Mouse (Mus musculus) hematopoietic stem cell, adult 5-6 weeks (primary cell): ENCODE measurements around the gene Six3. TPM values are rescaled to one million over a fixed set of nuclear protein-coding genes. Genes with fewer than 3 reads are reported as not detected.

Source experiments
- ATAC-seq, 2 experiments: fragments of 125-278 bp in 1 of 2; replicated peaks in 1 of 2; 2 replicates each; pipeline ENCODE4 v1.8.0; 2016 to 2017; ENCODE audit warnings: inconsistent platforms in 2 of 2, mild to moderate bottlenecking in 2 of 2, moderate number of reproducible peaks in 2 of 2, low read depth in 1 of 2, moderate TSS enrichment in 1 of 2; ENCODE audit not compliant: low FRiP score in 2 of 2, poor library complexity in 2 of 2, severe bottlenecking in 2 of 2, insufficient read depth in 1 of 2, low TSS enrichment in 1 of 2
- total RNA-seq: library from RNA; stranded (forward); fragments of 172-1452, 232-1000 nt; gene quantifications from 2 replicates; pipeline ENCODE4 v1.2.3, GENCODE M21; 2017

The Six3 gene
- total RNA-seq, 1 experiment from 2014 or later, result not detected

GRCm38 (mm10) chr17:85645718-85646665 lies 32.6 kb downstream of the Six3 start:
- ATAC-seq, result peak; percentile 60 to 68; a peak in 3 of 4 replicates

GRCm38 (mm10) chr17:85660016-85660415 lies 46.6 kb downstream of the Six3 start:
- ATAC-seq, result no peak

GRCm38 (mm10) chr17:85661521-85661920 lies 48.1 kb downstream of the Six3 start:
- ATAC-seq, result no peak

DNA sequence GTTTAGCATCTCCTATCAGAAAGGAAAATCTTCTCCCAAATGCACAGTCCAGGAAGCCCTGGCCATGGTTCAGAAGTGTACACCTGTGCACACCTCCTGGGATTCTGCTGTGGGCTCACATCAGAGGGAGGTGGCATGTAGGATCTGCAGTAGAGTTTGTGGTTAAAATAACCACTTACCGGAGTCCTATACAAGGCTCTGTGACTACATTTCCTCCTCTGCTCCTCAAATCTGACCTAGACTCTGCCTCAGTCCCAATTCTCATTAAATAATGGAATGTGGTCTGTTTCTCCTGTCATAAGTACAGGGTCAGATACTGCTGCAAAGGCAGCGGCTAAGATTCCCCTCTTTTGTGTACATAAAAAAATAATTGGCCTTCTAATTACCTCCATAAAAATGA lies 50.8 kb downstream of the Six3 start:
- ATAC-seq, result no peak

DNA sequence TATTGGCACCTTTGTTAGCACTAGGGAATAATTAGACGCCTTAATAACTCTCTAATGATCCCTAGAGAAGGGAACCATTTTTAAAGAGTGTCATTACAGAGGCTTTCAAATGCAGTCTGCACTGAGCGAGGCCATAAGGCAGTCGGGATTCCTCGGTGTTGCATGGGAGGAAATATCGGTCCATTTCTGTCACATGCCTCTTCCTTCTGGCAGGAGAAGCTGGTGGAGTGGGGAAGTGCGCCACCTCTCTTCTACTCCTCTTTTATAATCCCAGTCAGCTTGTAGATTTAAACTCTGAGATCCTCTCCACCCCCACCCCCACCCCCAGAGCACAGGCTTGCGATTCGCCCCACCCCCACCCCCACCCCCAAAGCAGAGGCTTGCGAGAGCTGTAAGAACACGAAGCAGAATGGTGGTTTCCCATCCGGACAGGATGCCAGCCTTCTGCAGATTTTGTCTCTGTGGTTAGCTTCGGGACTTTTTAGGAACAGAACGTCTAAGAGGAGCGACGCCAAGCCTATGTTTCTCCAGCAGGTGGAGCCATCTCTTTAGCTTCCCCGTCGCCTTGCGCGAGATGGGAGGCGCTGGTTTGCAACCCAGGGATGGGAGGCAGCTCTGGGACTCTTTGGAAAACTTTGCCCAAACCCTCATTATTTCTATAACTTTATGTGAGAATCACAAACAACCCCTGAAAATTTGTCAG lies 51.4 kb downstream of the Six3 start:
- peak; percentile 79 to 85 for ATAC-seq

Other genes starting within 250 kb of the Six3 start
- not detected in 2 replicates for gene Six2, start 74.7 kb downstream of the Six3 start, total RNA-seq